Mouse (Mus musculus) limb, embryonic 15.5 days (tissue): ENCODE measurements around the gene Tmem91. TPM values are rescaled to one million over a fixed set of nuclear protein-coding genes. Genes with fewer than 3 reads are reported as not detected.

Experiments
- ATAC-seq: fragments of 200-750 bp; cut with Nextera tagmentation; 2 replicates; pipeline ENCODE4 v1.8.0; 2017; ENCODE audit warnings: low read depth, moderate TSS enrichment; ENCODE audit not compliant: insufficient number of reproducible peaks, low FRiP score, low TSS enrichment
- H3K27ac ChIP-seq: fragments of 300-500 bp; sonication (generic); 2 replicates; pipeline ENCODE4 v1.5.1; 2015; ENCODE audit warnings: moderate library complexity, mild to moderate bottlenecking, inconsistent platforms
- H3K27me3 ChIP-seq: fragments of 300-500 bp; sonication (generic); 2 replicates; pipeline ENCODE4 v1.6.1; 2015; ENCODE audit warnings: inconsistent platforms
- H3K36me3 ChIP-seq: fragments of 300-500 bp; sonication (generic); 2 replicates; pipeline ENCODE4 v1.6.1; 2015; ENCODE audit warnings: inconsistent platforms
- H3K4me1 ChIP-seq: fragments of 300-500 bp; sonication (generic); 2 replicates; pipeline ENCODE4 v1.6.1; 2015; ENCODE audit warnings: inconsistent platforms
- H3K4me2 ChIP-seq: fragments of 300-500 bp; sonication (generic); 2 replicates; pipeline ENCODE4 v1.6.1; 2015; ENCODE audit warnings: mild to moderate bottlenecking, inconsistent platforms
- H3K4me3 ChIP-seq: fragments of 300-500 bp; sonication (generic); 2 replicates; pipeline ENCODE4 v1.5.1; 2015; ENCODE audit warnings: mild to moderate bottlenecking, inconsistent platforms
- H3K9ac ChIP-seq: fragments of 300-500 bp; sonication (generic); 2 replicates; pipeline ENCODE4 v1.6.1; 2015; ENCODE audit warnings: inconsistent platforms
- H3K9me3 ChIP-seq: fragments of 300-500 bp; sonication (generic); 2 replicates; pipeline ENCODE4 v1.6.1; 2016; ENCODE audit warnings: inconsistent platforms
- WGBS: fragments of 180-500 bp; shearing (Covaris S2); methylation state at CpG from one replicate; pipeline ENCODE4 v1.1.7; 2015; 5-methylcytosine and 5-hydroxymethylcytosine counted together
- polyA plus RNA-seq: library from polyadenylated mRNA; unstranded; fragments of >200 nt; fragmentation: Nextera tagmentation; extraction: Ambion mirVana; gene quantifications from 2 replicates; pipeline ENCODE4 v1.2.1, GENCODE M21; 2015

Tmem91 gene
- polyA plus RNA-seq, 1 experiment from 2014 or later = 3.0 TPM

- H3K4me1 ChIP-seq = peaks cover 38% of the 10 kb centered on the region
- H3K4me3 ChIP-seq = peak overlapping the region; percentile 67
- no peaks in the 10 kb centered on the region for H3K9me3 ChIP-seq
- no peak overlapping the region for H3K27ac ChIP-seq
- 37% methylated on average over 5 of the region's 5 CpGs for WGBS
- peaks cover 2% of the 10 kb centered on the region; the same call in 1 of the 2 replicates for H3K36me3 ChIP-seq
- H3K9ac ChIP-seq = no peak overlapping the region
- H3K4me2 ChIP-seq = peak overlapping the region; percentile 81; the same call in 1 of the 2 replicates
- peaks cover 49% of the 10 kb centered on the region for H3K27me3 ChIP-seq
- no peak for ATAC-seq
Measured at GRCm38 (mm10) chr7:25690051-25690450, 15.1 kb upstream of the Tmem91 start.

GRCm38 (mm10) chr7:25689603-25690021, 14.6 kb upstream of the Tmem91 start:
- Histone ChIP-seq H3K4me2 (peak overlapping the region; percentile 81), H3K27ac (no peak overlapping the region), H3K4me1 (peaks cover 38% of the 10 kb centered on the region), H3K9ac (no peak overlapping the region), H3K27me3 (peaks cover 49% of the 10 kb centered on the region), H3K36me3 (peaks cover 2% of the 10 kb centered on the region; the same call in 1 of the 2 replicates), H3K4me3 (peak overlapping the region; percentile 67), H3K9me3 (no peaks in the 10 kb centered on the region)
- 9% methylated on average over 12 of the region's 12 CpGs for whole genome bisulfite sequencing
- ATAC-seq = no peak

DNA sequence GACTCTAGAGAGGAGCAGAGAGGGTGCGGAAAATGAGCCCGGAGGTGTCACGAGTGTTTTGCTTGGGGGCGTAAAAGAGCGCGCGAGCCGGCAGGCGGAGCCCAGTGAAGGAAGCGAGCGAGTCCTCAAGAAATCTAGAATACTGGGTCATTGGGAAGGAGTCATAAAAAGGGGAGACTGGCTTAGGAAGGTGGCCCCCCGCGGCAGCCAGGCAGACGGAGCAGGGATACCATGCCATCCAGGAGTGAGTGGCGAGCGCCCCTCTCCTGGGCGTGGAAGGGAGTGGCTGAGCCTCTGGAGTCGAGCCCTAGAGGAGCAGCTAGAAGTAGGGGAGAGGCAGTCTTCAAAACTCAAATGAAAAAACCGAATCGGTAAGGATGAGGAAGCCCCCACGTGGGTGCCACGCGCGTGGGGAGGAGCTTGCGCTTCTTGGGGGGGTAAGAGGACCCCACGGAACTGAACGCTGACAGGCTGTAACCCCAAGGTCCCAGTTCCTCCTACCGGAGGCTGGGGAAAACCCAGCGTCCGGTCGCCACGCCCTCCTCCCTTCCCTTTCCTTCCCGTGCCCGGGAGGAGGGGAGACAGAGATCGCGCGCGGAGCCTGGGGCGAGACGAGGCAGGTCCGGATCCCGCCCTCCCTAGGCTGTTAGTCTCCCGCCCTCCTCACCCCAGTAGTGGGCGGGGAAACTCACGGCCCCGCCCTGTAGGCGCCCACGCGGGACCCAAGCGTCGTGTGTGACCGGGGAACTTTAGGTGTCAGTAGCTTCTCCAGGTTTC, 14.0 kb upstream of the Tmem91 start:
- Histone ChIP-seq H3K27me3 (peaks cover 49% of the 10 kb centered on the region), H3K27ac (0 out of 2 replicates have a peak overlapping the region, but pooled peaks have one; percentile 76), H3K36me3 (peaks cover 2% of the 10 kb centered on the region; the same call in 1 of the 2 replicates), H3K4me2 (peak overlapping the region; percentile 81), H3K4me1 (peaks cover 38% of the 10 kb centered on the region), H3K9ac (peak overlapping the region; percentile 34), H3K9me3 (no peaks in the 10 kb centered on the region), H3K4me3 (peak overlapping the region; percentile 67)
- peak; percentile 25; the same call in 1 of the 2 replicates for ATAC-seq
- under 1% methylated on average over 52 of the region's 52 CpGs for WGBS

- H3K27me3 ChIP-seq = peaks cover 49% of the 10 kb centered on the region
- peak overlapping the region; percentile 67 for H3K4me3 ChIP-seq
- H3K4me1 ChIP-seq = peaks cover 38% of the 10 kb centered on the region
- H3K36me3 ChIP-seq = peaks cover 2% of the 10 kb centered on the region; the same call in 1 of the 2 replicates
- peak overlapping the region; percentile 69 for H3K9ac ChIP-seq
- peak overlapping the region; percentile 76; the same call in 1 of the 2 replicates for H3K27ac ChIP-seq
- no peaks in the 10 kb centered on the region for H3K9me3 ChIP-seq
- under 1% methylated on average over 47 of the region's 47 CpGs for WGBS
- no peak for ATAC-seq
- peak overlapping the region; percentile 81 for H3K4me2 ChIP-seq
Measured at GRCm38 (mm10) chr7:25687811-25688401, 12.9 kb upstream of the Tmem91 start.

DNA sequence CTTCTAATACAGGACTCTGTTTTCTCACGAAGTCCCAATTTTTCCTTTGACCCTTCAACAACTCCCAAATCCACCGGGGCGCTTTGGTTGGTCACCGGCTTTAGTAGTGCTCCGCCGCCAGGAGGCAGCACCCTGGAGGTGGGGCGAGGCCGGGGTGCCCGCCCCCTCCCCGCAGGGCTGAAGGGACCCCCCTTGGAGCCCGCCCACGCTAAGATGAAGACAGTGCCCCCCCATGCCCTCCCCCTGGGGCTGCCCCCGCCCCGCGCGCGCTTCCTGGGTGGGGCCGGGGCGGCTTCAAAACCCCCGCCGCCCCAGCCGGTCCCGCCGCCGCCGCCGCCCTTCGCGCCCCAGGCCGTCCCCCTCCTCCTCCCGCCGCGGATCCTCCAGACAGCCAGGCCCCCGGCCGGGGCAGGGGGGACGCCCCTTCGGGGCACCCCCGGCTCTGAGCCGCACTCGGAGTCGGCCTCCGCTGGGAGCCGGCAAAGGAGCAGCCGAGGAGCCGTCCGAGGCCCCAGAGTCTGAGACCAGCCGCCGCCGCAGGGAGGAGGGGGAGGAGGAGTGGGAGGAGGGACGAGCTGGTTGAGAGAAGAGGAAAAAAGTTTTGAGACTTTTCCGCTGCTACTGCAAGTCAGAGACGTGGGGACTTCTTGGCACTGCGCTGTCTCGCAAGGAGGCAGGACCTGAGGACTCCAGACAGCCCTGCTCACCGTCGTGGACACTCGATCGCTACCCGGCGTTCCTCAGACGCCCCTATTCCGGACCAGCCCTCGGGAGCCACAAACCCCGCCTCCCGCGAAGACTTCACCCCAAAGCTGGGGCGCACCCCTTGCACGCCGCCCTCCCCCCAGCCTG, 11.9 kb upstream of the Tmem91 start, which contains the start of gene Tgfb1:
Gene Tgfb1, plus strand, starts transcription at position 323 of the 852 bp plus-strand sequence.
- peak within 1 kb of the TSS; percentile 67 for H3K4me3 ChIP-seq
- under 1% methylated on average over 52 of the region's 69 CpGs for WGBS
- peaks cover 49% of the 10 kb centered on the region for H3K27me3 ChIP-seq
- H3K27ac ChIP-seq = peak within 1 kb of the TSS; percentile 76
- ATAC-seq = peak; percentile 53; the same call in 1 of the 2 replicates
- peak within 1 kb of the TSS; percentile 69 for H3K9ac ChIP-seq
- H3K4me1 ChIP-seq = peaks cover 39% of the 10 kb centered on the region
- no peaks in the 10 kb centered on the region for H3K9me3 ChIP-seq
- H3K4me2 ChIP-seq = peak within 1 kb of the TSS; percentile 81
- no peaks in the 10 kb centered on the region; the same call in 1 of the 2 replicates for H3K36me3 ChIP-seq

- H3K27me3 ChIP-seq = peaks cover 43% of the 10 kb centered on the region
- no peak for ATAC-seq
- WGBS = 71% methylated on average over 21 of the region's 21 CpGs
- H3K36me3 ChIP-seq = no peaks in the 10 kb centered on the region; the same call in 1 of the 2 replicates
- H3K4me1 ChIP-seq = peaks cover 48% of the 10 kb centered on the region
- no peaks in the 10 kb centered on the region for H3K9me3 ChIP-seq
- no peak overlapping the region for H3K9ac ChIP-seq
- H3K27ac ChIP-seq = 0 out of 2 replicates have a peak overlapping the region, but pooled peaks have one; percentile 54
- H3K4me2 ChIP-seq = peak overlapping the region; percentile 81
- peak overlapping the region; percentile 67 for H3K4me3 ChIP-seq
Measured at GRCm38 (mm10) chr7:25685926-25686470, 11.0 kb upstream of the Tmem91 start.

GRCm38 (mm10) chr7:25684659-25685058, 9.7 kb upstream of the Tmem91 start:
- no peak overlapping the region for H3K4me3 ChIP-seq
- peaks cover 54% of the 10 kb centered on the region for H3K4me1 ChIP-seq
- H3K27me3 ChIP-seq = peaks cover 31% of the 10 kb centered on the region
- no peak overlapping the region for H3K27ac ChIP-seq
- H3K9me3 ChIP-seq = no peaks in the 10 kb centered on the region
- 82% methylated on average over 6 of the region's 6 CpGs for WGBS
- H3K36me3 ChIP-seq = no peaks in the 10 kb centered on the region; the same call in 1 of the 2 replicates
- no peak for ATAC-seq
- no peak overlapping the region for H3K4me2 ChIP-seq
- no peak overlapping the region for H3K9ac ChIP-seq

GRCm38 (mm10) chr7:25683474-25684180, 8.7 kb upstream of the Tmem91 start:
- H3K9ac ChIP-seq = no peak overlapping the region
- no peaks in the 10 kb centered on the region for H3K9me3 ChIP-seq
- 68% methylated on average over 7 of the region's 7 CpGs for WGBS
- no peak overlapping the region for H3K4me2 ChIP-seq
- H3K27ac ChIP-seq = no peak overlapping the region
- no peak overlapping the region for H3K4me3 ChIP-seq
- H3K4me1 ChIP-seq = peaks cover 44% of the 10 kb centered on the region
- no peak for ATAC-seq
- H3K27me3 ChIP-seq = peaks cover 22% of the 10 kb centered on the region
- H3K36me3 ChIP-seq = no peaks in the 10 kb centered on the region; the same call in 1 of the 2 replicates

- peak overlapping the region; percentile 65 for H3K4me2 ChIP-seq
- H3K36me3 ChIP-seq = no peaks in the 10 kb centered on the region; the same call in 1 of the 2 replicates
- peaks cover 30% of the 10 kb centered on the region for H3K4me1 ChIP-seq
- peaks cover 8% of the 10 kb centered on the region for H3K27me3 ChIP-seq
- no peaks in the 10 kb centered on the region for H3K9me3 ChIP-seq
- H3K9ac ChIP-seq = no peak overlapping the region
- peak overlapping the region; percentile 72 for H3K4me3 ChIP-seq
- no peak for ATAC-seq
- peak overlapping the region; percentile 97 for H3K27ac ChIP-seq
- WGBS = 58% methylated on average over 15 of the region's 15 CpGs
Measured at GRCm38 (mm10) chr7:25681341-25682231, 6.6 kb upstream of the Tmem91 start.
